Mouse (Mus musculus) ZHBTc4 (cell line): ENCODE results near the gene Mbnl2.

Experiments used
- DNase-seq: peaks from one replicate; pipeline ENCODE4 v3.0.0-alpha.2; 2011; ENCODE audit warnings: low read depth, low spot score

Mbnl2 gene

DNA sequence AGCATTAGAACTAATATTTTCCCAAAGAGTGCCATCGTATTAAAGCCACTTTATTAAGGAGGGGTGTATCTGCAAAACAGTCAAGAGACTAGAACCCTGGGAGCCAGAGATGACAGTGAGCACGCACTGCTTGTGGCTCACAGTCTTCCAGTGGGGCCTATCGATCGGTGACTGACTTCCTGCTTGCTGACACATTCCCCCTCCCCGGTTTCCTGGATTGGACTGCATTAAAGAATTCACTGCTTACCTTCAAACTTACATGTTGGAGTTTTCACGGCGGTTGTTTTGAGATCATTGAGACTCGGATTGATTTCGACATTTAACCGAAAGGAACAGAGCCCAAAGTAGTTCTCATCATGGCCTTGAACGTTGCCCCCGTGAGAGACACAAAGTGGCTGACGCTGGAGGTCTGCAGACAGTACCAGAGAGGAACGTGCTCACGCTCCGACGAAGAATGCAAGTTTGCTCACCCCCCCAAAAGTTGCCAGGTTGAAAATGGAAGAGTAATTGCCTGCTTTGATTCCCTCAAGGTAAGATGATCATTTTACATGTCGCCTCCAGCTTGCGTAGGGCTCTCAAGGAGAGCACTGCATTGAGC is 49.5 kb downstream of the Mbnl2 start:
- DNase-seq, result no peak

DNA sequence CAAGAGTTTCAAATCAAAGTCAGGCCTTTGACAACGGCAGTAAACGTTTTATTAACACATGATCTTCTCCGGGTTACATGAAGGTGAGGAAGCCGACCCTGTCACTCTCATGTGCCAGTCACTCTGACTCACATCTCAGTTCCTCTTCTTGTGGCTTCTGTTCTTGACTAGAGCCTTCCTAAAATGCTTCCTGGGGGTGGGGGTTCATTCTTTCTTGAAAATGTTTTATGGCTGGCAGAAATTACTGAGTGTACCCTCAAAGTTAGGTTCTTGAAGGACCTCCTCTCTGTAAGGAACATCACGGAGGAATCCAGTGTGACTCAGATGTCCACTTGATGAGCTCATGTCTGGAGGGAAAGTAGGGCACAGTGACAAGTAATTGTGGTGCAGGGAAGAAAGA is 50.2 kb downstream of the Mbnl2 start:
- no peak for DNase-seq

DNA sequence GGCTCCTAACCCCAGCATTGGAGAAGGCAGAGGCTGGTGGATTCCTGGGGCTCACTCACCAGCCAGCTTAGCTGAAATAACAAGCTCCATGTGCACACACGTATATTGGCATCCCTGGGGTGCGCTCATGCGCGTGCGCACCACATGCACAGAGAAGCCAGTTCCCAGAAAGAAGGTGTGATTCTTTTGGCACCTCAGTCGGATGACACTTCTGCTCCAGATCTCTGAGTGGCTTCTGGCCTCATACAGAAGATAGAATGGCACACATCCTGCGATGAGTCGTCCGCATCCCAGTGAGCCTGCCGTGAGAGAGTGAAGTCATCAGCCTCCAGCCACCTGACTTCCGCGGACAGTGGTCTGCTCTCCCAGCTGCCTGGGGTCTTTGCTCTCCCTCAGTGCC is 55.0 kb downstream of the Mbnl2 start:
- DNase-seq, result peak; percentile 42

DNA sequence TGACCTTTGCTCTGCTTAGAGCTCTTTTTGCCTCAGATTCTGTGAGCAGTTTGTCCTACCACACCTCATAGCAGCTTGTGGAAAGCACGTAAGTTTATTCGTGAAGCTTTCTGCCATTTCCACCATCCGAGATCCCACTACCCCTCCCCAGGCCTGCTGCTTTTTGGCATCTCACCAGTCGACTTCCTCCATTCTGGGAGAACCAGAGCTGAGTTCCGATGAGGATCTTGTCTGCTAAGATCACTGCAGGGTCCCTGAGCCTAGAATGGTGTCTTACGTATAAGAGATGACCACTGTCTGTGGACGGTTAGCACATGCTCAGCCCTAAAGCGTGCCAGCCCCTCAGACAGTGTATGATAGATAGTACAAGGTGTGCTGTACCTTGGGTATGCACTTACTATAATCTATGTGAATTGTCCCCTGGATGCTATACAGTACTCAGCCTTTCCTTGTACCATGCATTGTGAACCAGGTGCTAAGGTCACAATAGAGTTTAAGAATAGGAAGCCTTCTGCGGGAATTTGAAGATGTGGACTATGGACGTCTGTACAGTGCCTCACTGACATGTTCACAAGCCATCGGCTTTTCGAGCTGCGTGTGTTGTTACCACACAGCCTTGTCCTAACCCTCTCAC is 55.5 kb downstream of the Mbnl2 start:
- DNase-seq, result no peak

DNA sequence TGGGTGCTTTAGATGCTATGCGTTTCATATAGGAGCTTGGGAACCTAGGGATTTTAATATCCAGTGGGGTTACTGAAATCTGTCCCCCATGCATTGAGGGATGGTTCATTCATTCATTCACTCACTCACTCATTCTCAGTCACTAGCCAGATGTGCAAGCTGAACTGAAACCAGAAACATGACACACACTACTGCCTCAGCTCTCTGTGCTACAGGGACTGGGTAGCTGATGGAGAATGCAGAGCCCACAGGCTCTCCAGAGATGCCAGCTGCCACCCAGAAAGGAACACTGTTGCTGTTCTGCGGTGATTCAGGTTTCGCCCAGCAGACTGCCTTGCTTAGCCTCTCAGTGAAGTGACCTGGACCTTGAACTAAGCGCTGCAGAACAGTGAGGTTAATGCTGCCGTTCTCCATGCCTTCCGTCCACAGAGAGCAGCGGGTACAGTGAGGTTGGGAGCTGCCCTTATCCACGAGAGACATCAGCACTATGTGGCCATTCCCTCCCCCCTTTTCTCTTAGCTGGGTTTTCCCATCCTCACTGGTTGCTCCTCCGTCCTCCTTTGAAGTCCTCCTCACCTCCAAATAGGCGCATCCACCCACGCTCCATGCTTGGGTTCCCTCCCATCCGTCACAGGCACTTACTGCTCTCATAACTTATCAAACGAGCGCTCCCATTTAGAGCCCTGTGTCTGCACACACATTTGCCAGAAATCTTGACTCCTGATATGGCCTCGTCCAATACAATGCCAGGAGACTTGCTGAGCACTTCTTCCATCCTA is 58.2 kb downstream of the Mbnl2 start:
- DNase-seq, result no peak

DNA sequence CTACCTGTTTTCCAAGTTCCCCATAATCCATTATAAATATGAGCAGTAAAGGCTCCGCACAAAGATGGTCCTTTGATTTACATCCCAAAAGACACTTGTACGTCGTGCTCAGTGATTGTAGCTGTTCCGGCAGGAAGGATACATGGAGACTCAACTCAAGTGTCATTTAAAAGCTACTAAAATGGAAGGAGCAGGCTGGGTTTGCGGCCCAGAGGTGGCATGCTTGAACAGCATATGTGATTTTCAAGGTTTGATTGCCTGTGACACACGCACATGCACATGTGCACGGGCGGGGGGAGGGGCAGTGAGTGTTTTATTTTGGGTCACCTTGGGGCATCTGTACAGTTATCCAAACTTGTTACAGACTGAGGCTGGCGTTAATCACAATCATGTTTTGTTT is 59.9 kb downstream of the Mbnl2 start:
- no peak for DNase-seq

DNA sequence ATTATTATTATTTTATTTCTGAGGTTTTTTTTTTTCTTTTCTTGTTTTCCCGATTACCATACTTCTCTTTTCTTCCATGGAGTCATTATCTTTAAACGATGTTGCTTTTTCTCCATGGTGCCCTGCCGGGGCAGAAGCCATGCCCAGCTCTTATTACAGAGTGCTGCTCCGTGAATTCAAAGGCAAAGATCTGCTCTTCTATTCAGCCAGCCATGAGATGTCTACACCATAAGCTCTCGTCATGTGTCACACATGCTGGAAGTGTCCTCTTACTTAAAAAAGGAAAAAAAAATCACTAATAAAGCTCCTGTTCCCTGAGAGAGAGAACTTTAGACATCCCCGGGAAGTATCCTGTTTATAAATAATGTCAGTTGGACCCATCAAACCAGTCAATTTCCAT is 60.4 kb downstream of the Mbnl2 start:
- no peak for DNase-seq

DNA sequence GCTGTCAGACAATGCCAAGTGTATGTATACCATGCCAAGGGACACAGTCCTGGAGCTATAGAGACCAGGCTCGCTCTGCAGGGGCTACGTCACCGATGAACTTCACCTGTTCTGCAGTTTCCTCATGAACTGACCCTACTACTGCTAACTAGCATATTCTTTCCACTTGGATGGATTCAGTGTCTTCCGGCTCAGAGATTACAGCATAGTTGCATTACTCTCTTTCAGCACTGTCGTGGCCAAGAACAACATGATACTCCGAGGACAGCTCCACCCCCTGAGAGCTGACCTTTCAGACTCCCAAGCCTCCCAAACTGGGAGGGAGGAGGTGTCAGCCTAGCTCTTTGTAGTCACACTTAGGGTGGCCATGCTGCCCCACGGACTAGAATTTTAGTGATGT is 60.9 kb downstream of the Mbnl2 start:
- DNase-seq, result peak; percentile 49

DNA sequence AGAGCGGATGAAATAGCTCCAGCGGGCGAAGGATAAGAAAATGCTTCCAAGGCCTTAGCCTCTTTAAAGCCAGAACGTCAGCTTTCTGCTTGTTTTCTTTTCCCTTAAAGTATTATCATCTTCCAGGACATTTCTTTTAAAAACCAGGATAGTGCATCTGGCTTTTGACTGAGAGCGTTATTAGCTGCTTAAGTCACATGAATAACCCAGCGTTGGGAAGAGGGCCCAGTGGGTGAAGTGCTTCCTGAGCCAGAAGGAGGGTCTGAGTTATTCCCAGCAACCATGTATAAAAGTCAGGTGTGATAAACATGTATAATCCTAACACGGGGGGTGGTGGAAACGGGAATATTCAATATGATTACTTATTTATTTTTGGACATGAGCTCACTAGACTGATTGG is 61.4 kb downstream of the Mbnl2 start:
- no peak for DNase-seq

DNA sequence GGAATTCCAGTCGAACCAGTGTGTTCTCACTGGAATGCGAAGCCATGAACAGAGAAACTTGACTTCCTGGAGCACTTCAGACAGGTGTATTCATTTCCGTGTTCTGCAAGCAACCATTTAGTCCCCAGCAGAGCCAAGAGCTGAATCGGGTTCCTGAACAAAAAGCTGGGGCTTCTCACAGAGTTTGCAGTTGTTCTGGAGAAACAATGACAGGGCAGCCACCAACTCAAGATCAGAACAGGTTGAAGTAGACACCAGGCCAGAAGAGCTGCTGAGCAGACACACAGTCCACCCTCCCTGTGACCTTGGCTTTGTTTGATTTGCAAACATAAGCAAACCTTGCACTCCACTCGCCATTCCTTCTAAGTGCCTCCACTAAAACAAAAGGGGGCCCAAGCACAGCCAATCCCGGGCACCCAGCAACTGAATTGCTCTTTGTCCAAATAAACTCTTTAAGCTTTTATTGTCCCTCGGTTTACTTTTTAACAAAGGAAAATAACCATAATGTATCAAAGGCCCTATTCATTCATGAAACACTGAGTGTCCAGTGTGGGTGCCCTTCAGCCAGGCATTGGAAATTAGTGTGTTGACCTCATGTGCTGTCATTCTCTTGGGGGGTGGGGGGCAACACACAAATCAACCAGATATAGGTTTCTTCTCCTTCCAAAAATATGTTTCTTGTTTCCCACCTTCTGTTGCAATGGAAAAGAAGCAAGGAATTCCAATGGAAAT is 62.4 kb downstream of the Mbnl2 start:
- DNase-seq, result peak; percentile 65

DNA sequence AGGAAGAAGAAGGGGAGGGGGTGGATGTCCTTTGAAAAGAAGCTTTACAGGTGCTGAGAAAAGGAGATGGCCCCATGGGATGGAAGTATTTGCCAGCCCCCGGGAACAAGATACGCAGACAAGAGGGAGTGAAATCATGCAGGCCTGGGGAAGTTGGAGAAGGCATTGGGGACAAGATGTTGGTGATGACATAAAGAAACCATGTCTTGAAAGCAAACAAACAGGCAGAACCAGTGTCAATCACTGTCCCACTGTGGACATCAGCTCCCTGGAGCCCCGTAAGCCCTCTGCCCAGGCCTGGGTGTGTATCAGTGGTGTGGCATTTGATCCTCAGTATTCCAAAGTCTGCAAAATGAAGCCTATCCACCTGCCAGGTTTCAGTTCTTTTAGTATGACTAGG is 63.2 kb downstream of the Mbnl2 start:
- no peak for DNase-seq

DNA sequence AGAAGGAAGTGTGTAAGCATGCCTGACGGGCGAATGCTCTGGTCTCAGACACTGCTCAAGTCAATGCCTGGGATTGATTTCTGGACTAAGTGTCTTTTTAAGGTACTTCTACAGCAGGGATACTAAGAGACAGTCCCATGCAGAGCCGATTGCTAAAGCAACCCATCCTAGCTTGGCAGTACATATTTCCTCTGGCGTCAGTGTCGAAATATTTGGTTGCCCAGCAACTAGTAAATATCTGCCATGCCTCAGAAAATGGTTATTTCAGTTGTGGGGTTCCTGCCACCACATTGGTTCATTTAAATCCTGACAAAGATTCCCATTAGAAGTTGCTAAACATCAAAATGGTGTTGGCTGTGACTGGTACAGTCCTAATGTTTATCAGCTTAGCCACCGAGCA is 66.4 kb downstream of the Mbnl2 start:
- DNase-seq, result no peak

DNA sequence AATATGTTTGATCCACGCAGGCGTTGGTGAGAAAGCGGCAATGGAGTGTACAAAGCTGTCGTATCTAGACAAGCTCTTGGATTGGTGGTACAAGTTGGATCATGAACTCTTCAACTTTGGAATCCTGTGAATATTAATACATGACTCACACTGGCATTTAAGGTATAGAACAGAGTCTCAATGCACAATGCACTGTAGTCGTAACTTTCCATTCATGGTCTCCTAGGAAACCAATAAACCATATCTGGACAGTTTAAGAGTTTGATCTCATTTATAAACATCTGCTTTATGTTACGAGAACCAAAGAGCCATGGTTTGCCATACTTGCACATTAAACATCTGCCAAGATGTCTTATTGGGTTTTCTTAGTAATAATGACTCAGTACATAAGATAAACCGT is 66.9 kb downstream of the Mbnl2 start:
- DNase-seq, result no peak

DNA sequence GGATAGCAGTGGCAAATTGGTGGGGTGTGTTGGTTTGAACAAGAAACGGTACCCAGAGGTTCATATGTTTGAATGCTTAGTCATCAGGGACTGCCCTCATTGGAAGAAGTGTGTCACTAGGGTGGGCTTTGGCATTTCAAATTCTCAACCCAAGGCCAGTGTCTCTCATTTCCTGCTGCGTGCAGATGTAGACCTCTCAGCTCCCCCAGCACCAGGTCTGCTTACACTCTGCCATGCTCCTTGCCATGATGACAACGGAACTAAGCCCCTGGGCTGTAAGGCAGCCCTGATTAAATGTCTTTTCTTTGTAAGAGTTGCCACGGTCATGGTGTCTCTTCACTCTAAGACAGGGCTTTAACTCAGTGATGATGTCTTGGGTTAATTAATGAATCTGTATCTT is 69.2 kb downstream of the Mbnl2 start:
- no peak for DNase-seq

DNA sequence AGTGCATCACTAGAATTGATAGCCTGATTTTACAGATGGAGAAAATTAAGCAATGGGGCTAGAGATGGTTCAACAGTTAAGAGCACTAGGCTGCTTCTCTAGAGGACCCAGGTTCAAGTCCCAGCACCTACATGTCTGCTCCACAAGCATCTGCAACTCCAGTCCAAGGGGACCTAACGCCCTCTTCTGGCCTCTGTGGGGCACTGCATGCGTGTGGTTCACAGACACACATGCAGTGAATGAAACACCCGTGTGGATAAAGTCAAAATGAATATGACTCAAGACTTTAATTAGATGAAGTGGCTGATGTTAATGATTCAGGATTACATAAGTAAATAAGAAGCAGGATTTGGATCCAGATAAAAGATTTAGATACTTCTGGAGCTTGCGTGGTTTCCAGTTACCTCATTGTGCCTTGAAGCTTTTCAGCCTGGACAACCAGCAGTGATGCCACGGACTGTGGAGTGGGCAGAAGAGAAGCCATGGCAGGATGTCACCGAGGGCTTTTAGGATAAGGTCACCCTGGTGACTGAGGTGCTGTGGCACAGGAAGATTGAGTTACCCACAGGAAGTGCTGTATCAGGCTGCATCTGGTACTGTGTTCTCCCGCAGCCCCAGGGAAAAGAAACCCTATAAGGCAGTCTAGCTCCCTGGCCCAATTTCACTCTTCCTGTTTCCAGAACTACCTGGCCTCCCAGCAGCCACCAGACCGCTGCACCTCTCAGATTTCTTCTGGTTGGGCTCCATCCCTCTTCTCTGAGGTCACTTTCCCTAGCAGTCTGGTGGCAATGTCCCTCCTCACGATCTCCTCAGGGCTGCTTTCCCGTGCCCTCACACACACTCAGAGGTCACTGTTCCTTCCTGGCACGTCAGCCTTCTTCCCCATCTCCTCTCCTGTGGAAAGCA is 72.2 kb downstream of the Mbnl2 start:
- no peak for DNase-seq

DNA sequence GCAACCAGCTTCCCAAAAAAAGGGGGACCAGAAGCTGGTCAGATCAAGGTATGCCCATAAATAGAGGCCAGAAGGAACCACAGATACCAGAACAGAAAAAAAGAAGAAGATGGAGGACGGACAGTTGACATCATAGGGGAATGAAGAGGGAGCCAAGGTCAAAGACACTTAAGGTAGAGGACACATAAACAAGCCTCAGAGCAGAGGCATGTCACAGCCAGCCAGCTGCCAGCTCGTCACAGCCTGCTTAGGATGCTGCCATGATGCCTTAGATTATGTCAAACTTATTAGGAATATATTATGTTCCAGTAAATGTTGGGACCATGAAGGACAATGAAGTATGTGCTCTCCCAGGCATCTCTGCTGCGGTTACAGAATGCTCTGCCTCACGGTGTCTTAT is 73.9 kb downstream of the Mbnl2 start:
- no peak for DNase-seq

DNA sequence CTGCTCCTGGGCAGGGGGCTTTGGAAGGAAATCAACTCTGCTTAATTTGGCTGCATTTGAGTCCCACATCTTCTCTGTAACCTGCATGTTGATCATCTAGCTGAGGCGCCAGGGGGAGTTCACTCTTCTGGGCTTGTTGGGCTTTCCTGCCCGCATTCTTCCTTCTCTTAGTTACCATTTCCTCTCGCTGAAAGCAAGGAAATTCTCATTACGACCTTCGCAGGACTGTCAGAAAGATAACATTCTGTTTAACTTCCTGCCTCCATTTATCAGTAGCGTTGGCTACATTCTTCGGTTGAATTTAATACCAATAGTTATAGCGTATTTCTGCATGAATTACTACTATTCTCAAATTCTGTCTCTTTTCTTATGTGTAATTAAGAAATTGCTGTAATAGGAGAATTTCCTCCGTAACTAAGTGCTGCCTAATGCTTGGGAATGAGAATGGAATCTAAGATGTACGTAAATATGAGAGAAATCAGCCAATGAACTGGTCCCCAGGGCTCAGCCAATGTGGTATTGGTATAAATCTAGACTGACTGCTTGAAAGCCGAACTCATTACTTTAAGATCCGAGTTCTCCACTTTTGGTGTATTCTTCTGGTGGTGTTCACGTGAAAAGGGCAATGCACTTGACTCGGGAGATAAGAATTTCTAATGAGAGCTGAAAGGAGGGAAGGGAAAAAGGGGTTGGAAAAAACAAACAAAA is 76.8 kb downstream of the Mbnl2 start:
- DNase-seq, result no peak

DNA sequence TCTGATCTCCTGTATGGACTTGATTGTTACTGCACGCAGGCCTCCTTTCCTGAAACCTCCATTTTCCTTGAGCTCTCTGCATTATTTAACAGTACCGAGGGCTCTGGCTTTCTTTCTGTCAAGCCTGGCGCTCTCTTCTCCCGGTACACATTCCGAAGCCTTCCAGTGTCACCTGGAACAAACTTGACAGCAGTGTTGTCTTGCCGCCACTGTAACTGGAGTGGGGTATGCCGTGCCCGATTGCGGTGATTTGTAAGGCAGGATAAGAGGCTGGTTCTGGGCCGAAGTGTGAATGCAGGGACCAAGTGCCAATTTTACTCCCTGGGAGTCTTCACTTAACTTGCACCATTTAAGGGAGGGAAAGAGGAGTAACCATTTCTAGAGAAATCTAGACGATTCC is 77.7 kb downstream of the Mbnl2 start:
- no peak for DNase-seq

DNA sequence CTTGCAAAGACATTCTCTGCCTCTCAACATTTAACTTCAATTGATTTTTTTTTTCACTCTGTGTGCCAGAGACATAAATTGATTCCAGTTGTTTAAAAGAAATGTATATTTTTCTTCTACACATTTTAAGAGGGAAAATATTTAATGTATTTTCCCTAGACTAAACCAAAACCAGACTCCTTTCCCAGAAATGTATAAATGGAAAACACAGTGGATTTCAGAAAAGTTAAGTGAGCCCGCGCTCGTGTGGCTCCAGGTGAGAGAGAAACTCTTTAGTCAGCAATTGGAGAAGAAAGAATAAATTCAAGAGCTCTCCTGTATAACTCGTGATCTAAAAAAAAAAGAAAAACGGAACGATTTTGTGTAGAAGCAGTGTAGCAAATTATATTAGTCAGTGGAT is 79.1 kb downstream of the Mbnl2 start:
- no peak for DNase-seq

DNA sequence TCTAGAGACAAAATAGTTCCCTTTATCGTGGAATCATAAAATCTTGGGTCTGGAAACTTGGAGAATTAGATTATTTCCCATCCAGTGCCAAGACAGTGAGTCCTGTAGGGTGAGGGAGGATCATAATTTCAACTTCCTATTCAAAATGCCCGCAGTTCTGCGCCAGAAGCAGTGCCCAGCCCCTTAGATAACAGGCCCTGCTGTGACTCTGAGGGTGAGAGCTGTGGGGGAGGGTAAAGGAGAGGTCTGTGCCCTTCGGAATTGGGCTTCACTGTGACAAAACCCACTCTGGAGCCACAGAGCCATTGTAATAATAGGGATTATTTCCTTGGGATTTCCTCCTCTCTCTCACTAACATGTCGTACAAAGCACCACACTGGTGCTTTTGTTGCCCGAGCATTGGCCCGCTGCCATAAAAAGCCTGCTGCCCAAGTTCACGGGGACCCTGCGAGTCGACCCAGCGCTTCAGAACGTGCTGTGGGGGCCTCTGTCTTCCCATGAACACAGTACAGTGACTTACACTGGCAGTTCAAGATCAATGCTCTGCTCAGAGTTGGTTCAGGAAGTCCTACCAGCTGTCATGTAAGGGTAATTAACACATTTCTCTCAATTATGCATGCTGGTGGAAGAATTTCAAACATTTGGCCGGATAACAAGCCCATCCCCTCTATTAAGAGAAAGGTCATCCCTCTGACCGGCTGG is 79.7 kb downstream of the Mbnl2 start:
- DNase-seq, result peak; percentile 92
